Mouse (Mus musculus) brain, embryonic 14.5 days (tissue): ENCODE data around the gene Rundc3b.

Source experiments
- CTCF ChIP-seq: fragments of 200-500 bp; IDR thresholded peaks from 2 replicates; pipeline ENCODE4 v1.5.1; 2012; ENCODE audit warnings: inconsistent platforms, mild to moderate bottlenecking, moderate library complexity, borderline replicate concordance; ENCODE audit not compliant: insufficient read depth, insufficient read length; ENCODE audit errors: extremely low read depth
- POLR2A ChIP-seq: fragments of 200-500 bp; IDR thresholded peaks from 2 replicates; pipeline ENCODE4 v1.6.1; 2012; ENCODE audit warnings: mild to moderate bottlenecking, inconsistent platforms, borderline replicate concordance; ENCODE audit not compliant: poor library complexity, insufficient read depth, insufficient read length, severe bottlenecking; ENCODE audit errors: extremely low read depth

GRCm38 (mm10) chr5:8487989-8488700, 134.6 kb downstream of the Rundc3b start:
- TF ChIP-seq POLR2A, result no peak
- no peak for TF ChIP-seq CTCF
